18 mouse cellular contexts compared by ENCODE assay signal in the genomic region with DNA sequence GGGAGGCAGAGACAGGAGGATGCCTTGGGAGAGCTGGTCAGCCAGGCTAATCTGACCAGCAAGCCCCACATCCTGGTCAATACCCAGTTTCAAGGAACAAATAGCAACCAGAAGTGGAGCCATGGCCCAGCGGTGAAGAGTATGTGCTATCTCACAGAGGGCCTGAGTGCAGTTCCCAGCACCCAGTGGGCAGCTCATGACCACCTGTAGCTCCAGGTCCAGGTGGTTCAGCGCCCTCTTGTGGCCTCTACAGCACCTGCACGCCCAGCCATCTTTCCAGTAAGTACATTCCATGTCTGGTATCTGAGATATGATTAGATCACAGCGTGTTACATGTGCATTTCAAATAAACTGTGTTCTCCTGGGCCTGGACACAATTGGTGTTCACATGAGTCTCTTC. TPM values are rescaled to one million over a fixed set of nuclear protein-coding genes. Genes with fewer than 3 reads are reported as not detected.
DNase-seq lines count a peak whose midpoint lies in the region; TF ChIP-seq lines count a peak whose summit lies in the region.
"Had no signal": no experiment of that assay in that cellular context is flagged by ENCODE, and none has a peak within 500 bp of the region (broad histone marks: within the 10 kb centered on the region; RNA-seq: fewer than 3 reads in every experiment).

No protein-coding gene starts in this region.

- peak; percentile 88 for DNase-seq in heart, adult 11 months
- DNase-seq in heart, postnatal 25 days (ENCODE audit: low spot score), result no peak
- DNase-seq in liver, adult 2 months (ENCODE audit: extremely low read depth, low read depth, low spot score), result no peak
- DNase-seq in liver (no peak), CH12.LX (ENCODE audit: extremely low read depth) (no peak), NIH3T3 (ENCODE audit: low read depth) (peak; percentile 34)
- no peak for DNase-seq in ovary, postnatal 14 days (ENCODE audit: low spot score)
- no peak for DNase-seq in urinary bladder, postnatal 14 days (ENCODE audit: low spot score)
- DNase-seq: adrenal gland, adult 8-10 months; cerebellum, adult 9-11 months; embryo, embryonic 11 days; gastrocnemius, postnatal 25 days; kidney, adult 9 months; lung, adult 2 months; right cerebral cortex, postnatal 25 days had no signal

- WGBS in liver, adult 2 months, result 77% methylated on average over 4 of the region's 4 CpGs

- intact Hi-C loops in heart, postnatal 25 days (cut with DNase I), result no loop called here

- in situ Hi-C loops in CH12.LX (cut with MboI; ENCODE audit: low pct_ligation_motif_present, low pct_unique_long_range_greater_than_20kb, low sequenced_read_pairs), result no loop called here

- TF ChIP-seq CTCF in liver, adult 2 months (IDR thresholded peaks at IDR 0.05; ENCODE audit: low read depth, low read length), result peak; percentile 35
- peak; percentile 7 to 31; a peak in 2 of 4 replicates for TF ChIP-seq CTCF in CH12.LX (conservative IDR thresholded peaks at IDR 0.05 in 1 of 2, IDR thresholded peaks at IDR 0.05 in 1 of 2; ENCODE audit: low read depth in 2 of 2, low read length in 2 of 2)

- H3K4me1 ChIP-seq in liver, adult 2 months (ENCODE audit: control insufficient read depth, insufficient read depth, low read length), result no peaks in the 10 kb centered on the region
- H3K4me1 ChIP-seq in CH12.LX (ENCODE audit: control insufficient read depth in 1 of 2, insufficient read depth in 2 of 2), result peaks cover 6 to 12% of the 10 kb centered on the region in 2 experiments; a peak in 2 of 4 replicates

- no peak for TF ChIP-seq EP300 in CH12.LX (IDR thresholded peaks at IDR 0.05; ENCODE audit: low read length)

- no peak overlapping the region for H3K27ac ChIP-seq in liver, adult 2 months (replicated peaks; ENCODE audit: insufficient read depth, low read depth, low read length)
- H3K27ac ChIP-seq in CH12.LX (ENCODE audit: insufficient read depth, low read depth), result no peak overlapping the region
- H3K27ac ChIP-seq: heart, embryonic 13.5 days; limb, embryonic 10.5 days; midbrain, embryonic 15.5 days had no signal

- no peaks in the 10 kb centered on the region for H3K27me3 ChIP-seq in liver, adult 2 months (ENCODE audit: control insufficient read depth, insufficient read depth, low read length)
- H3K27me3 ChIP-seq in CH12.LX (replicated peaks), result no peaks in the 10 kb centered on the region
- H3K27me3 ChIP-seq: heart, embryonic 13.5 days; midbrain, embryonic 15.5 days had no signal

- H3K4me3 ChIP-seq in liver, adult 2 months (ENCODE audit: insufficient read depth, low read depth, low read length), result no peak overlapping the region
- no peak overlapping the region for H3K4me3 ChIP-seq in CH12.LX (replicated peaks in 1 of 3; ENCODE audit: low read depth in 2 of 3, low read length in 2 of 3, poor library complexity in 1 of 3)
- H3K4me3 ChIP-seq: heart, embryonic 13.5 days; limb, embryonic 10.5 days; midbrain, embryonic 15.5 days had no signal

- no peak overlapping the region for H3K4me2 ChIP-seq in CH12.LX (ENCODE audit: insufficient read depth, low read depth, poor library complexity, severe bottlenecking)
- H3K4me2 ChIP-seq: heart, embryonic 13.5 days; midbrain, embryonic 15.5 days had no signal

- H3K9ac ChIP-seq in liver, adult 2 months (ENCODE audit: low read depth, low read length), result no peak overlapping the region
- no peak overlapping the region for H3K9ac ChIP-seq in CH12.LX (ENCODE audit: insufficient read depth, low read depth)
- H3K9ac ChIP-seq: heart, embryonic 13.5 days; midbrain, embryonic 15.5 days had no signal

- H3K9me3 ChIP-seq in CH12.LX (replicated peaks; ENCODE audit: low read length), result peaks cover 4% of the 10 kb centered on the region
- H3K9me3 ChIP-seq: heart, embryonic 13.5 days; limb, embryonic 10.5 days; midbrain, embryonic 15.5 days had no signal

- dilution Hi-C loops in CH12.LX (cut with MboI; ENCODE audit: extremely low pct_ligation_motif_present, extremely low pct_unique_long_range_greater_than_20kb, low sequenced_read_pairs), result no loop called here

- no peak for TF ChIP-seq RAD21 in CH12.LX (IDR thresholded peaks at IDR 0.05; ENCODE audit: low read depth, low read length)

- TF ChIP-seq POLR2A in liver, adult 2 months (IDR thresholded peaks at IDR 0.05; ENCODE audit: extremely low read depth, insufficient read depth, low read length), result no peak
- no peak for TF ChIP-seq POLR2A in CH12.LX (IDR thresholded peaks at IDR 0.05; ENCODE audit: low read depth, low read length)

- no peaks in the 10 kb centered on the region for H3K79me2 ChIP-seq in liver, adult 2 months (ENCODE audit: control insufficient read depth, insufficient read depth, low read length)
- H3K79me2 ChIP-seq in CH12.LX (replicated peaks; ENCODE audit: control insufficient read depth, extremely low read depth, insufficient read depth, poor library complexity, severe bottlenecking), result no peaks in the 10 kb centered on the region

- no peaks in the 10 kb centered on the region for H3K36me3 ChIP-seq in liver, adult 2 months (ENCODE audit: control insufficient read depth, insufficient read depth, low read length)
- no peaks in the 10 kb centered on the region for H3K36me3 ChIP-seq in CH12.LX (replicated peaks in 1 of 2; ENCODE audit: control insufficient read depth in 1 of 2, insufficient read depth in 1 of 2, low read length in 1 of 2)
- H3K36me3 ChIP-seq: midbrain, embryonic 15.5 days had no signal

TF ChIP-seq in CH12.LX, 34 proteins besides CTCF, POLR2A, EP300 and RAD21:
- no peak for TF ChIP-seq NELFE (IDR thresholded peaks at IDR 0.05; ENCODE audit: low read depth, low read length)
- TF ChIP-seq UBTF (IDR thresholded peaks at IDR 0.05; ENCODE audit: low read depth, low read length), result no peak
- no peak for TF ChIP-seq ETS1 (conservative IDR thresholded peaks at IDR 0.05; ENCODE audit: low read depth, low read length)
- TF ChIP-seq E2F4 (IDR thresholded peaks at IDR 0.05; ENCODE audit: insufficient replicate concordance, low read depth, low read length), result no peak
- TF ChIP-seq ELF1 (IDR thresholded peaks at IDR 0.05; ENCODE audit: low read depth, low read length), result no peak
- TF ChIP-seq ZKSCAN1 (IDR thresholded peaks at IDR 0.05; ENCODE audit: borderline replicate concordance, low read depth, low read length), result no peak
- TF ChIP-seq POLR2AphosphoS2 (IDR thresholded peaks at IDR 0.05; ENCODE audit: low read depth, low read length), result no peak
- no peak for TF ChIP-seq SIN3A (IDR thresholded peaks at IDR 0.05; ENCODE audit: low read length)
- TF ChIP-seq HCFC1 (IDR thresholded peaks at IDR 0.05; ENCODE audit: low read depth, low read length), result no peak
- no peak for TF ChIP-seq MAFK (IDR thresholded peaks at IDR 0.05; ENCODE audit: insufficient replicate concordance, low read length)
- TF ChIP-seq IRF4 (IDR thresholded peaks at IDR 0.05; ENCODE audit: low read depth, low read length), result no peak
- TF ChIP-seq MAZ (IDR thresholded peaks at IDR 0.05; ENCODE audit: low read depth, low read length), result no peak
- TF ChIP-seq MEF2A (IDR thresholded peaks at IDR 0.05; ENCODE audit: borderline replicate concordance, low read depth, low read length), result no peak
- no peak for TF ChIP-seq JUN (IDR thresholded peaks at IDR 0.05; ENCODE audit: insufficient read depth, low read depth, low read length)
- no peak for TF ChIP-seq USF2 (conservative IDR thresholded peaks at IDR 0.05; ENCODE audit: low read depth, low read length)
- TF ChIP-seq TCF12 (IDR thresholded peaks at IDR 0.05; ENCODE audit: low read depth, low read length), result no peak
- no peak for TF ChIP-seq USF1 (IDR thresholded peaks at IDR 0.05; ENCODE audit: low read depth, low read length)

RNA-seq across cellular contexts. Expression of a gene that starts 5.9 kb away (rescaled TPM):
- total RNA-seq in heart, postnatal 25 days (2021), result 10 to 100 TPM; 28.1 to 32.4 TPM
- 6.7 and 8.8 TPM in 2 replicates for total RNA-seq in liver, adult 2 months (2014; rRNA removed)
- polyA plus RNA-seq in liver, adult 2 months (2012; rRNA removed), result 14.9 and 16.3 TPM in 2 replicates
- total RNA-seq in CH12.LX (2012; rRNA removed) (0.38 and 0.42 TPM in 2 replicates), CH12.LX (2014; rRNA removed) (not detected in 2 replicates)
- not detected in 2 replicates for polyA plus RNA-seq in CH12.LX (2012; ENCODE audit: insufficient read length, low read depth)

RNA-seq across cellular contexts. Expression of a gene that starts 17.6 kb away (rescaled TPM):
- total RNA-seq in heart, postnatal 25 days (2021), result 10 to 100 TPM; 66.1 to 71.7 TPM
- total RNA-seq in liver, adult 2 months (2014; rRNA removed), result 163 and 188 TPM in 2 replicates
- polyA plus RNA-seq in liver, adult 2 months (2012; rRNA removed), result 170 and 193 TPM in 2 replicates
- total RNA-seq in CH12.LX (2012; rRNA removed), result 0.13 and 0.17 TPM in 2 replicates
- total RNA-seq in CH12.LX (2014; rRNA removed), result not detected in 2 replicates
- 0.15 and 0.16 TPM in 2 replicates for polyA plus RNA-seq in CH12.LX (2012; ENCODE audit: insufficient read length, low read depth)

RNA-seq across cellular contexts. Expression of a gene that starts 23.6 kb away (rescaled TPM):
- 1 to 10 TPM; 6.8 to 7.1 TPM for total RNA-seq in heart, postnatal 25 days (2021)
- 26.1 and 32.8 TPM in 2 replicates for total RNA-seq in liver, adult 2 months (2014; rRNA removed)
- polyA plus RNA-seq in liver, adult 2 months (2012; rRNA removed), result 74.1 and 83.8 TPM in 2 replicates
- total RNA-seq in CH12.LX (2012; rRNA removed), result 7.1 and 7.6 TPM in 2 replicates
- total RNA-seq in CH12.LX (2014; rRNA removed), result 6.1 and 6.7 TPM in 2 replicates
- 7.2 and 7.7 TPM in 2 replicates for polyA plus RNA-seq in CH12.LX (2012; ENCODE audit: insufficient read length, low read depth)

RNA-seq across cellular contexts. Expression of a gene that starts 23.9 kb away (rescaled TPM):
- total RNA-seq in heart, postnatal 25 days (2021), result 10 to 100 TPM; 25.7 to 27.8 TPM
- 20.1 and 22.8 TPM in 2 replicates for total RNA-seq in liver, adult 2 months (2014; rRNA removed)
- polyA plus RNA-seq in liver, adult 2 months (2012; rRNA removed), result 31.4 and 35.8 TPM in 2 replicates
- 73.2 and 86.8 TPM in 2 replicates for total RNA-seq in CH12.LX (2012; rRNA removed)
- total RNA-seq in CH12.LX (2014; rRNA removed), result 79.3 and 81.4 TPM in 2 replicates
- polyA plus RNA-seq in CH12.LX (2012; ENCODE audit: insufficient read length, low read depth), result 72.4 and 83.9 TPM in 2 replicates

RNA-seq across cellular contexts. Expression of a gene that starts 33.4 kb away (rescaled TPM):
- total RNA-seq in heart, postnatal 25 days (2021), result 10 to 100 TPM; 23.2 to 27.7 TPM
- total RNA-seq in liver, adult 2 months (2014; rRNA removed), result 1.2 and 1.7 TPM in 2 replicates
- polyA plus RNA-seq in liver, adult 2 months (2012; rRNA removed), result 2.7 and 3.7 TPM in 2 replicates
- 5.7 and 6.5 TPM in 2 replicates for total RNA-seq in CH12.LX (2012; rRNA removed)
- 1.1 and 1.2 TPM in 2 replicates for total RNA-seq in CH12.LX (2014; rRNA removed)
- polyA plus RNA-seq in CH12.LX (2012; ENCODE audit: insufficient read length, low read depth), result 18.0 and 20.5 TPM in 2 replicates

Comparison
In these comparisons a context has a peak if more than half of its experiments do, and no peak if none do; other contexts are left out.
1. DNase-seq: peak in heart, adult 11 months (single experiment) and NIH3T3 (single experiment); none in heart, postnatal 25 days (single experiment), liver, adult 2 months (single experiment), liver (single experiment), CH12.LX (single experiment), ovary, postnatal 14 days (single experiment) and urinary bladder, postnatal 14 days (single experiment).
2. RNA of a gene that starts 17.6 kb away (total RNA-seq): 163 to 188 TPM in liver, adult 2 months and 66.1 to 71.7 TPM in heart, postnatal 25 days; 0.13 to 0.17 TPM in CH12.LX; every median in the first group is over 10 times any median in the second.